Mouse (Mus musculus) hindbrain, embryonic 11.5 days (tissue): ENCODE measurements around the gene Nfia. TPM values are rescaled to one million over a fixed set of nuclear protein-coding genes. Genes with fewer than 3 reads are reported as not detected.

Experiments
- ATAC-seq: fragments of 200-750 bp; cut with Nextera tagmentation; 2 replicates; pipeline ENCODE4 v1.8.0; 2017; ENCODE audit warnings: mild to moderate bottlenecking, moderate TSS enrichment, moderate library complexity; ENCODE audit not compliant: low FRiP score
- DNase-seq: peaks from one replicate; pipeline ENCODE4 v3.0.0-alpha.2; 2015; ENCODE audit warnings: low spot score
- H3K27ac ChIP-seq: fragments of 300-500 bp; sonication (generic); 2 replicates; pipeline ENCODE4 v1.5.1; 2014; ENCODE audit warnings: mild to moderate bottlenecking, low read depth, low read length
- H3K27me3 ChIP-seq: fragments of 300-500 bp; sonication (generic); 2 replicates; pipeline ENCODE4 v1.6.1; 2014; ENCODE audit warnings: mild to moderate bottlenecking, low read length, moderate library complexity, mixed read lengths; ENCODE audit not compliant: control insufficient read depth, insufficient read depth
- H3K36me3 ChIP-seq: fragments of 300-500 bp; sonication (generic); 2 replicates; pipeline ENCODE4 v1.6.1; 2014; ENCODE audit warnings: mild to moderate bottlenecking, low read length, moderate library complexity, mixed read lengths; ENCODE audit not compliant: control insufficient read depth, insufficient read depth
- H3K4me1 ChIP-seq: fragments of 300-500 bp; sonication (generic); replicated peaks from 2 replicates; pipeline ENCODE4 v1.6.1; 2014; ENCODE audit warnings: low read length, mixed read lengths; ENCODE audit not compliant: control insufficient read depth, insufficient read depth
- H3K4me2 ChIP-seq: fragments of 300-500 bp; sonication (generic); replicated peaks from 2 replicates; pipeline ENCODE4 v1.6.1; 2014; ENCODE audit warnings: mild to moderate bottlenecking, low read depth, low read length
- H3K4me3 ChIP-seq: fragments of 300-500 bp; sonication (generic); 2 replicates; pipeline ENCODE4 v1.5.1; 2014; ENCODE audit warnings: low read depth, low read length
- H3K9ac ChIP-seq: fragments of 300-500 bp; sonication (generic); 2 replicates; pipeline ENCODE4 v1.6.1; 2014; ENCODE audit warnings: low read depth, low read length
- H3K9me3 ChIP-seq: fragments of 300-500 bp; sonication (generic); 2 replicates; pipeline ENCODE4 v1.6.1; 2016; ENCODE audit warnings: low read length; ENCODE audit not compliant: control insufficient read depth
- WGBS: fragments of 180-500 bp; shearing (Covaris S2); extraction: QIAGEN DNeasy Blood & Tissue Kit; methylation state at CpG from one replicate; pipeline ENCODE4 v1.1.7; 2014; 5-methylcytosine and 5-hydroxymethylcytosine counted together
- polyA plus RNA-seq: library from polyadenylated mRNA; unstranded; fragments of >200 nt; fragmentation: Nextera tagmentation; extraction: Ambion mirVana; gene quantifications from 2 replicates; pipeline ENCODE4 v1.2.1, GENCODE M21; 2014

The Nfia gene
- polyA plus RNA-seq, 1 experiment from 2014 or later: 45.6 TPM

DNA sequence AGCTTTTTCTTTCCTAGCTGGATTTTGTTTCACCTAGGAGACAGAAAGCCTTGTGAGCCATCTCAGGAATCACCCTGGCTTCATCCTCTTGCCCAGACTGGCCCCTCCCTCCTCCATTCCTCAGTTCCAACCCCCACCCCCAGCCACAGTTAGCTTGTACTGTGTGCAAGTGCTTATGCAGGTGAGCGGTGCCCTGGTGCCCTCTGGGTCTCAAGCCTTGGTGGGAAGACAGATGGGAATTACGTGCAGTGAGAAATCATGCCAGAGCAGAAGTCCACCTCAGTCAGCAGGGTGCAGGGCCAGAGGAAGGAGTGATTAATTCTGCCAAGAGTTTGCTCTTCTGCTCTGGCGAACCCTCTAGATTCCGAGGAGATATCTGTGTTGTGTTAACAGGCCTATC, 167.0 kb downstream of the Nfia start:
- Histone ChIP-seq H3K4me2 (no peak overlapping the region), H3K4me1 (no peaks in the 10 kb centered on the region), H3K27me3 (no peaks in the 10 kb centered on the region), H3K4me3 (no peak overlapping the region), H3K36me3 (no peaks in the 10 kb centered on the region), H3K9me3 (no peaks in the 10 kb centered on the region), H3K9ac (no peak overlapping the region), H3K27ac (no peak overlapping the region)
- 68% methylated on average over 4 of the region's 4 CpGs for WGBS
- ATAC-seq: no peak
- no peak for DNase-seq

DNA sequence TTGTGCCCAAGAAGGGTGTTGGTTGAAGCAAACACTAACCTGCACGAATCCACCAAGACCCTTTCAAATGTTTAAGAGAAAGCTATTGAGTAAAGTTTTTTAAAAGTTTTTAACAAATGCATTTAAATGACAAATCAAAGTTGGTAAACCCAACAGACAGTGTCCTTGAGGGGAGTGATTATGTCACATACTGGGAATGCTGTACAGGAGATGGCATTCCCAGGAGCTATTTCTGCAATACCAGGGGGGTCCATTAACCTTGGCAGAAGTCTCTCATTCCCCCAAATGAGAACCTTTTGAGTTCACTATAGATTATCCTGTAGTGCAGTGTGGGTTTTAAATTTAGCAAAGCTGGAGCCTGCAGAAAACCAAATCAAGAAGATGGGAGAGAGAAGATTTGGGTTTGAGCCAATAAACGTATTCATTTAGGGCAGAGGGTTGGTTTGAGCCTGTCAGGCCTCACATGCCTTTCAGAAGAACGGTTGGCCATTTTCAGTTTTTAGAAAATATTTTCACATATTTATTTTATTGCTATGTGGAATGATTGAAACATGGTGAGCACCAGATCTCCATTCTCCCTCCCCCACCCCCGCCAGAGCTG, 167.5 kb downstream of the Nfia start:
- no peak overlapping the region for H3K4me2 ChIP-seq
- DNase-seq: no peak
- H3K27me3 ChIP-seq: no peaks in the 10 kb centered on the region
- H3K9ac ChIP-seq: no peak overlapping the region
- no peaks in the 10 kb centered on the region for H3K9me3 ChIP-seq
- no peaks in the 10 kb centered on the region for H3K36me3 ChIP-seq
- no peaks in the 10 kb centered on the region for H3K4me1 ChIP-seq
- H3K4me3 ChIP-seq: no peak overlapping the region
- WGBS: 88% methylated on average over 4 of the region's 4 CpGs
- no peak overlapping the region for H3K27ac ChIP-seq
- ATAC-seq: no peak

DNA sequence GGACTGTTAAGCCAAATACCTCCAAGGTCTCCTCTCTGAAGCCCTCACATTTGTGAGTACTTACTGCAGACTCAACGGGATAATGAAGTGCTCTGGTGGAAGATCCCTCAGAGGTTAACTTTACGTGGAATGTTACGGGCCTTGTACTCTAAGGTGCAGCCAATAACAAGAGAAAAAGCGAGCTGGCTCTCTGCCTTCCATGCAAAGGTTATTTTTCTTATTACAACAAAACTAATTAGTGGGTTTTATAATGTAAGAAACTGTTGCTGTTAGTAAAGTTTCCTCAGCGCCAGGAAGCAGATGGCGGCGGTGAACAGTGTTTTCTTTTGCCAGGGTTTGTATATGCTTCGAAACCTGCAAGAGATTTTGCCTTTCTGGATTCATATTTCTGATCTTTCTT, 169.1 kb downstream of the Nfia start:
- no peak overlapping the region for H3K4me3 ChIP-seq
- DNase-seq (no peak), ATAC-seq (no peak)
- no peaks in the 10 kb centered on the region for H3K27me3 ChIP-seq
- H3K36me3 ChIP-seq: no peaks in the 10 kb centered on the region
- no peak overlapping the region for H3K9ac ChIP-seq
- H3K9me3 ChIP-seq: no peaks in the 10 kb centered on the region
- 89% methylated on average over 8 of the region's 8 CpGs for WGBS
- no peak overlapping the region for H3K27ac ChIP-seq
- H3K4me2 ChIP-seq: no peak overlapping the region
- H3K4me1 ChIP-seq: no peaks in the 10 kb centered on the region

DNA sequence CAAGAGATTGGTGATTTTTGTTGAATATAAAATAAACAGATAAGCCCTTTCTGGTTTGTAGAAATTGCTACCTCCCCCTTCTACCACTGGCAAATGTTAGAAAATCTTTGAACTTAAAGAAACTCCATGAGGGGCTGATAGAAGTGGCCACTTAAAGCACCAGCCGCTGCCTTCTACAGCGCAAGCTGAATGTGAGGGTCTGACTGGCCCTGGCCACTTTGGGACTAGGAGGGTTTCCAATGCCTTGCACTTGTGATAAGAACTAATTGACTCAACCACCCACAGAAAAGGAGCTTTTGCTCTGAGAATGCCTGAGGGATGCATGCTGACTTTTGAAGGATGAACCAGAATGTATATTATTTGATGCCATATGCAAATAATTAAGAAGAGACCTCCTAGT, 171.8 kb downstream of the Nfia start:
- ATAC-seq (no peak), DNase-seq (no peak)
- no peaks in the 10 kb centered on the region for H3K9me3 ChIP-seq
- H3K4me1 ChIP-seq: no peaks in the 10 kb centered on the region
- no peak overlapping the region for H3K9ac ChIP-seq
- no peaks in the 10 kb centered on the region for H3K27me3 ChIP-seq
- 94% methylated on average over 2 of the region's 2 CpGs for WGBS
- no peak overlapping the region for H3K4me3 ChIP-seq
- H3K27ac ChIP-seq: no peak overlapping the region
- H3K4me2 ChIP-seq: no peak overlapping the region
- H3K36me3 ChIP-seq: no peaks in the 10 kb centered on the region

DNA sequence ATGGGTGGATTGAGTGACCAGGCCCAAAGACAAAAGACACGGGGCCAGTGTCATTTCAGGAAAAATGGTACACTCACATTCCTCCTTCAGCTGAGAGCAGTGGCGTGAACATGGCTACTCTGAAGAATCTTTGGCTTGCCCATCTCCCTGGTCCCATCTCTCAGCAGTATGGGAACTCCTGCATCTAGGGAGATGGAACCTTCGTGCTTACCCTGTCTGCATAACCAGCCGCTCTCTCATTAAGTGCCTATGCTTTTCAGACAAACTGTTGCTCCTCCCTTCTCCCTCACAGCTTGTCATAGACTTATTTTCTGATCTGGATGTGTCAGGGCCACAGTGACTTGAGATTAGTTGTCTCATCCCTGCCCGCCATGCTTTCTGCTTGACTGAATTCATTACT, 174.9 kb downstream of the Nfia start:
- Histone ChIP-seq H3K4me2 (no peak overlapping the region), H3K27me3 (no peaks in the 10 kb centered on the region), H3K9ac (no peak overlapping the region), H3K36me3 (no peaks in the 10 kb centered on the region), H3K9me3 (no peaks in the 10 kb centered on the region), H3K4me1 (no peaks in the 10 kb centered on the region), H3K4me3 (no peak overlapping the region), H3K27ac (peak overlapping the region; percentile 37)
- DNase-seq (peak; percentile 19), ATAC-seq (0 out of 2 replicates have a peak, but pooled peaks have one; percentile 13)
- WGBS: 76% methylated on average over 5 of the region's 5 CpGs

DNA sequence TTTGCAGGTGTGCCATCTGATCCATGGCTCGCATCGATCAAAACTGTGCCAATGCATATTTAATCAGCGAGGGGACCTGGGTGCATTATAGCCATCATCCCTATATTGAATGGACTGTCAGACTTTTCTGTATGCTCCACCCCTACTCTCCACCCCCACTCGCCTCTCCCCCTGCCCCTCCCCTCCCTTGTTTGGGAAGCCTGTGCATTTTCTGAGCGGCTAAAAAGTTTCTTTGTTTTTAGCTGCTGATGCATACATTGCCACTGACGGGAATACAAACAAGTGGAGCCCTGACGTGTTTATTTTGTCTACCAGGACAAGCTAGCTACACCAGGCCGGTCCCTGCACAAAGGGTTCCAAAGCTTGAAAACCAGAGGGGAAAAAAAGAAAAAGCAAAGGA, 175.7 kb downstream of the Nfia start:
- WGBS: 32% methylated on average over 8 of the region's 8 CpGs
- Histone ChIP-seq H3K4me3 (no peak overlapping the region), H3K27ac (peak overlapping the region; percentile 55), H3K36me3 (no peaks in the 10 kb centered on the region), H3K9ac (no peak overlapping the region), H3K27me3 (no peaks in the 10 kb centered on the region), H3K9me3 (no peaks in the 10 kb centered on the region), H3K4me2 (no peak overlapping the region), H3K4me1 (no peaks in the 10 kb centered on the region)
- ATAC-seq (peak; percentile 82), DNase-seq (peak; percentile 47)

DNA sequence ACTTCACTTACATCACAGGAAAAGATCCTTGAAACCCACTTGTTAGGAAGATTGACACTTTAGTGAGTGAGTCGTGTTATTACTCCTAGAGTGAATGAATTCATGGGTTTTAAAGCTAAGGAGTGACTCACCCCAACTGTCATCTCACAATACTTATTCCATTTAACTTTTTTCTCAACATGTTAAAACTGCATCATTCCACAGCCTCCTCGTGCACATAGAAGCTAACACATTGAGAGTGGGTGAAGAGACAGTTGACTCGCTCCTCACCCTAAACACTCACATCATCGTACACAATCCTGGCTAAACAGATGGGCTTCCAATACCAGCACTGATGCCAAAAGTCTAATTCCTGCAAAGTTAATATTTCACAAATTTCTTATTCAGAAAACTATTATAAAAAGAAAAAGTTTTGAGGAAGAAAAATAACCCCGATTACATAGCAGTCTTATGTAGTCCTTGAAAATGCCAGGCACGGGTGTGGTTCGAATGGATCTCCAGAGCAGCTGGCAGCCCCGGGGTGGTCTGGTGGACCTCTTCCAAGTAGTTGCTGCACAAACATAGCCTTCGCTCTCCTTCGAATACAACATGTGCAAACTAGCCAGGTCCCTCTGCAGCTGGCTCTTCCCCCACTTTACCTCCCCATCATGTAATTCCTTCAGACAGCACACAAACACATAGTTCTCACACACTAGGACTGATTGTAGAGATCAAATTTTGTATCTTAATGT, 178.0 kb downstream of the Nfia start:
- H3K9me3 ChIP-seq: no peaks in the 10 kb centered on the region
- ATAC-seq (no peak), DNase-seq (no peak)
- H3K27ac ChIP-seq: no peak overlapping the region
- H3K9ac ChIP-seq: no peak overlapping the region
- no peak overlapping the region for H3K4me2 ChIP-seq
- 88% methylated on average over 10 of the region's 10 CpGs for WGBS
- H3K36me3 ChIP-seq: no peaks in the 10 kb centered on the region
- H3K27me3 ChIP-seq: no peaks in the 10 kb centered on the region
- H3K4me1 ChIP-seq: no peaks in the 10 kb centered on the region
- no peak overlapping the region for H3K4me3 ChIP-seq

DNA sequence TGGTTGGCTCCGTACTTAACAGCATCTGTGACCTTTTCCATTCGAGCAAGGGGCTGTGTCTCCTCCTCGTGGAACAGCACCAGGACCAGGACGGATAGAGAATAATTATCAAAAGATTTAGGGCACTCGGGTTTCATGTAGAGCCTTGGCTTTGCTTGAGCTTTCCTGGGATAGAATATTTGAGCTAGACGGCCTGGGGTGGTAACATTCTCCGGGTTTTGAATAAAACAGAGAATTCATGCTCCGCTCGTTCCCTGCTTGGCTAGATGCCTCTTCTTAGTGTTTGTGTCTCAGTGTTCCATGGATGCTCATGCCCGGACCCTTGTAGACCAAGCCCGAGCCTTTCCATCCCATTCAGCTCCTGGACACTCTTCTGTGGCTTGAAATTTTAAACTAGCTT, 181.4 kb downstream of the Nfia start:
- Histone ChIP-seq H3K36me3 (no peaks in the 10 kb centered on the region), H3K4me3 (no peak overlapping the region), H3K4me1 (no peaks in the 10 kb centered on the region), H3K27ac (no peak overlapping the region), H3K4me2 (no peak overlapping the region), H3K9ac (no peak overlapping the region), H3K27me3 (no peaks in the 10 kb centered on the region), H3K9me3 (no peaks in the 10 kb centered on the region)
- ATAC-seq: no peak
- DNase-seq: no peak
- 70% methylated on average over 11 of the region's 11 CpGs for WGBS

DNA sequence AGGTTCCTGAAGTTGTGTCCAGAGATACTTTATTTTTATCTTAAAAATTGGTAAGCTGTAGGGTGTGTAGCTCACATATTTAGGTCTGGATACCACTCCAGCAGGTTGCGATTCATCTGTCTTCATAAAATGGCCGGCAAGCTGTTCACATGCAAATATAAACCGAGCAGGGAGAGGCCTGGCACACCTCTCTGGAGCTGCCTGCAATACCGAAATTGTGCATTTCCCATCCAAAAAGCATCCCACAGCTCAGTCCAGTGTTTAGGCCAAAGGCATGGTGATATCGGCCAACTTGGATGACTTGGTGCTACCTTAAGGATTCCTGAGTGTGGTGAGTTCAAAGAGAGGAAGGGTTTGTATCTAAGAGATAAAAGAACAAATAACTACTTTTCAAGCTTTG, 185.6 kb downstream of the Nfia start:
- H3K4me1 ChIP-seq: no peaks in the 10 kb centered on the region
- H3K9ac ChIP-seq: no peak overlapping the region
- no peak overlapping the region for H3K4me2 ChIP-seq
- no peak overlapping the region for H3K4me3 ChIP-seq
- DNase-seq (no peak), ATAC-seq (no peak)
- no peaks in the 10 kb centered on the region for H3K9me3 ChIP-seq
- WGBS: 80% methylated on average over 5 of the region's 5 CpGs
- no peaks in the 10 kb centered on the region for H3K36me3 ChIP-seq
- H3K27me3 ChIP-seq: no peaks in the 10 kb centered on the region
- H3K27ac ChIP-seq: no peak overlapping the region
